Mouse (Mus musculus) heart, postnatal 0 days (tissue): ENCODE data around the gene Actn2.

Experiments
- CTCF ChIP-seq: IDR thresholded peaks from 2 replicates; pipeline ENCODE4 v1.5.1; 2016; ENCODE audit warnings: antibody characterized with exemption, control low read depth, low read depth
- EP300 ChIP-seq: IDR thresholded peaks from 2 replicates; pipeline ENCODE4 v1.6.1; 2016; ENCODE audit warnings: antibody characterized with exemption, low read depth

DNA sequence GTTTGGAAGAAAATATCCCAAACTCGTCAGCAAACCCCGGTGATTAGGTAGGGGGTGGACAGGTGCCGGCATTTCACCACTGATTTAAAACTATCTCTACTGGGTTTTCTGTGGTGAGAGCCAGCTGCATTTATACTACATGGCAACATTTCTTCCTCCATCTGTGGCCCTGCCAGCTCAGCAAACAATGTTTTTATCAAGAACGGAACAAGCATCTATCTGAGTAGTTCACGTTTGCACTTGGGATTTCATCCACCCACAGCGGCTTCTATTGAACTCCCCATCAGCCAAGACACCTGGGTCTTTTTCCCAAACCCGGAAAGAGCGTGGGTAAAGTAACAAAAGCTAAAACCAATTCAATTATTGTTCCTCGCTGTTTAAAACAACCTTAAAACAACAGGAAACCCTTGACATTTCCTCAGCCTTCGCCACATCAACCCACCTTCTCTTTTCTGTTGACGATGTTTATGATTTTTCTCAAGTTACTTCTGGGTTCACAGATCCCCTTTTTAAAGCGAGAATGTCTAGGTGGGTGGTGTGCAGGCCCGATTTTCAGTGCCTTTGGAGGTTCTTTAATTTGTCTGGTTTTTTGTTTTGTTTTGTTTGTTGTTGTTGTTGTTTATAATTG is 8.8 kb upstream of the Actn2 start:
- TF ChIP-seq EP300 (no peak), CTCF (no peak)
